Mouse (Mus musculus): Measurements from ENCODE around the gene Gtpbp3.
"Not testable (repeated sequence)": the region's sequence is repeated elsewhere in the genome, so short reads cannot be mapped to it uniquely, and the experiment has no call there.

Gtpbp3 gene

DNA sequence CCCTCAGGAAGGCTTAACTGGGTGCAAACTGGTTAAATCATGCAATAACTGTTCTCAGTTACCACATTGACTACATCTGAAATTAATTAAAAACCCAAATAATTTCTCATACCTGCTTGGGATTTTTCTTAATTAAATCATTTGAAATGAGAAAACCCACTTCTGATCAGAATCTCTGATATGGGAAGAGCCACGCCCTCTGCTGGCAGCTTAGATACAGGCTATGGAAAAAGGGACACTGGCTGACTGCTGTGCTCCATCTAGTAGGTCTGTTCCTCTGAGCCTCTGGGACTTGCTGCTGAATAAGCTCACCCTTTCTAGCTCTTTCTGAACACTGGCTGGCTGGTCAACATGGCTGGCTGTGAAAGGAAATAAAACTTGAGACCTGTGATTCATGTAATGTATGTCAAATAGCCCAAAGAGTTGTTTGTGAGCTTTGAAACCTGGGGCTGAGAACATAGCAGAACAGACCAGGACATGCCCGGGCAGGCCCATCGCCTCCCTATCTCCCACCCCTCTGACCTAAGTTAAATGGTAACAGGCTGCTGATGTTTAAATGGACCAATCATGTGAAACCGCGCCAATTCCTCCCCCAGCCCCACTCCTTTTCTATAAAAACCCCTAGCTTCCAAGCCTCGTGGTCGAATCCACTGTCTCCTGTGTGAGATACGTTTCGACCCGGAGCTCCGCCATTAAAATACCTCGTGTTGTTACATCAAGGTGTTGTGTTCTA lies 43.0 kb downstream of the Gtpbp3 start:
- not testable (repeated sequence) for DNase-seq (ENCODE audit: low read depth, low spot score)

DNA sequence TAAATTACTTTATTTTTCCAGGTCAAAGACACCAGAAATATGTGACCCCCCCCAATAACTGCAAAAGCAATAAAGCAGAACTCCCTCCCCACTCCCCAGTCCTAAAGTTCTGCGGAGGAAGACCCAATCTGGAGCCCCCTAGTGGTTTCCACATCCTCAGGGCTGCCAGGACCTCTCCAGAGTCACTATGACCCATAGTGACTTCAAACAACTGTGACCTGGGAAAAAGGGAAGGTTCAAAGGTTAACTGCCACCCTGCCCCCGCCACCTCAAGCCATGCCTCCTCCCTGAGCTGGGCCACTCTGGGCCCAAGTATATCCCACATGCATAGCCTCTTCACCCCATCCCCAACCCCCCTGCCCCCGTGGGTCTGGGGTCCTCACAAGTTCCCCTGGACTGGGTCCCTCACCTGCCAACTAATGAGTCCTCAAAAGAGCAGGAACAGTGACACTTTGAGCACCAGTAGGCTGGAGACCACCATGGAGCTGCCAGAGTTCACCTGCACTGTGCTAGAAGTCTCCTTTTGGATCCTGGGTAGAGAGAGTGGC lies 46.4 kb downstream of the Gtpbp3 start:
- DNase-seq (ENCODE audit: low read depth, low spot score) = no peak

DNA sequence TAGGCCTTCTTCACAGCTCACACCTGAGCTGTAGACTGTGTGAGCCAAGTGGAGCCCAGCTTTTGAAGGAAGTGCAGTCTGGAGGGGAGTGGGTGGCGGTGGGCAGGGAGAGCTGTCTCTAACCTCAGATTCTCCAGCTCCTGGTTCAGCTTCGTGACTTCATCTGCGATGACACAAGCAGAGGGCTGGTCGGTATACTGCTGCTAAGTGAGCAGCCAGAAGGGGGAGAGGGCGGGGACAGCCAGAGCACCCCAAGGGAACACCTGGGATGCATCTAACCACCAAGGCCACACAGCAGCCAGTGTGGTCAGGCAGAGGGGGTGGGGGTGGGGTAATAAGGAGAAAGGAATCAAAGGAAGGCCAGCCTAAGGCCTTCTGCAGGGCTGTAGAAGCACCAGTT lies 47.8 kb downstream of the Gtpbp3 start:
- no peak for DNase-seq (ENCODE audit: low read depth, low spot score)

DNA sequence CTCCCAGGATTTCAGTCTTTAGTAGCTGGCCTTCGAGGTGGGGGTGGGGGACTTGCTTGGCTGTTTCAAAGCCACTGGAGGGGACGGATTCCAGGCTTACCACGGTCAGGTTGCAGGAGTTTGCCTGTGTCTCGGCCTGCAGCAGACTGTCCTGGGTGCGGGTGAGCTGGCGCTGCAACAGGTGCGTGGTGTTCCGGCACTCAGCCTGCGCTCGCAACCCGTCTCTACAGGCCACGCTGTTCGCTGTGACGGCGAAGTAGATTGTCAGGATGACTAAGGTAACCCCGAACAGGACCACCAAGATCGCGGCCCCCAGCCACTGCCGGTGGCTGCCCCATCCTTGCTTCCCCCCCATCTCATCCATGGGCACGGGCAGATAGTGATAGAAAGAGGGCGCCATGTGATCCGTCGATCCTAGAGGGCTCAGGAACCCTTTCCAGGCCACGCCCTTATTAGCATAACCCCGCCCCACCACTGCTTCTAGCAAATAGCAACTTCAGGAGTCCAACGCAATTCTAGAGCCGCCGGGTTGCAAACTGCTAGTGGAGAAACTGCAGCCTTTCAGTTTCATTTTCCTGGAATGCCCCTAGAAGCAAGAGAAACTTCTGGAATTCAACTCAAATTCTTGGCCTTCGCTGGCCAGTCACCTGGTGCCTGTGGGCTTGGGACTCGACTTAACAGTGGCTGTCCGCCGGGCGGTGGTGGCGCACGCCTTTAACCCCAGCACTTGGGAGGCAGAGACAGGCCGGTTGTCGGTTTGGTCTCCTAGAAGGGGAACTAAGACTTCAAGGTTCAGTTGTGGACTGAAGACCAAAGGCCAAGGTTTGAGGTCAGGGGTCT lies 49.3 kb downstream of the Gtpbp3 start, which contains the start of gene Bst2:
Bst2 (minus strand) TSS at position 429 of the 840 bp plus-strand sequence.
- peak; percentile 72 for DNase-seq (ENCODE audit: low read depth, low spot score)

DNA sequence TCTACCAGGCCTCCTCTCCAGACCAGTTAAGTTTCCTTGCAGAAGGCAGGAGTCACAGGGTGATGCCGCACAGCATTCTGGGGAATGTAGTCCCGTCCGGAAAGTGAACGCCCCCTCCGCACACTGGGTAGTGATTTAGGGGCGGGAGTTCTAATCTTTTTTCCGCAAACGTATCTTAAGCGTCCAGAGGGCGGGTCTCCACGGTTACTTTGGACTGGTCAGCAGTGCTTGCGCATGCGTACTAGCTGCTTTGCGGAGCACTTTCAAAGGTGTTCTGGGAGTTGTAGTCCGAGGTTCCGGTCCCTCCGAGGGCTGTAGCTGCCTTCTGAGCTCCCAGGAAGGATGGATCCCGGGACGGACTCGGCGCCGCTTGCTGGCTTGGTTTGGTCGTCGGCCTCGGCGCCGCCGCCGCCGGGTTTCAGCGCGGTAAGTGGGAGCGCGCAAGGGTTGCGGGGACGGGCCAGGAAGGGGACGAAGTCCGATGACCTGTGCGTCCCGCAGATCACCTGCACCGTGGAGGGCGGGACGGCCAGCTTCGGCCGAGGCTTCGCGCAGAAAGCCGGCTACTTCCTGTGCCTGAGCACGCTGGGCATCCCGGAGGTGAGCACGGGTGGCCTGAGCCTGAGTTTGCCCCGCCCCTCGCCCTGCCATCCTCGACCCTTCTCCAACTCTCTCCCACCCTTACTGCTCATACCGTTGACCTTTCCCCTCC lies 54.9 kb downstream of the Gtpbp3 start, which contains the start of gene Mvb12a:
Mvb12a (plus strand) TSS at position 291 of the 712 bp plus-strand sequence.
- DNase-seq (ENCODE audit: low read depth, low spot score) = peak; percentile 96

DNA sequence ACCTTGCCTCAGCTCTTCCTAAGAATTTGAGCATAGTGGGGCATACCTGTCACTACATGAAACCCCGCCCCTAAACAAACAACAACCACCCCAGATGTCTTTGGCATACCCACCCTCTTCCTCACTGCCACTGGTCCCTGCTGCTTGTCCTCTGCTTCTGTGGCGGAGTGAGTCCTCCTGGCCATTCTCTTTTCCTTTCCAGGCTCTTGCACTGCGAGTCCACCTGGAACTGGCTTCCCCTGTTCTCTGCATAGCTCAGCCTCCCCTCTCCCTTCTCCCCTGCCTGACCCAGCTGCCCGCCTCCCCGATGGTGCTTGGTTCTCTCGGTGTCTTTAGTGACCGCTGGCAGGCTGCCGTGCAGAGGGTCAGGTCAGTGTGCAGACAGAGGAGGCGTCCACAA lies 55.9 kb downstream of the Gtpbp3 start:
- DNase-seq (ENCODE audit: low read depth, low spot score) = no peak

DNA sequence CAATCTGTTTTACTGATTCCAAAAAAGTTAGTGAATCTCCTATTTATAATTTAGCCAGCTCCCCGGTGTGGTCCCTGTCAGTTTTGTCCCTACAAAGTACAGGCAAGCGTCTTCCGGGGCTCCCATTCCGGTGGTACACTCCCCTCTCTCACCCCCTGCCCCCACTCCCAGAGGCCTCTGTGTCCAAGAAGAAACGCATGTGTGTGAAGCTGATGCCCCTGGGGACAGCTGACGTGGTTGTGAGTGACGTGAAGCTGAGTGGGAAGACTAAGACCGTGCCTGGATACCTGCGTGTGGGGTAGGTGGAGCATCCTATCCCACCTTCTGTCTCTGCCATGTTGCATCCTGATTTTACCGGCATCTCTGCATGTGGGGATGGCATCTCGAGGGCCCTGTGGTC lies 57.1 kb downstream of the Gtpbp3 start:
- no peak for DNase-seq (ENCODE audit: low read depth, low spot score)

DNA sequence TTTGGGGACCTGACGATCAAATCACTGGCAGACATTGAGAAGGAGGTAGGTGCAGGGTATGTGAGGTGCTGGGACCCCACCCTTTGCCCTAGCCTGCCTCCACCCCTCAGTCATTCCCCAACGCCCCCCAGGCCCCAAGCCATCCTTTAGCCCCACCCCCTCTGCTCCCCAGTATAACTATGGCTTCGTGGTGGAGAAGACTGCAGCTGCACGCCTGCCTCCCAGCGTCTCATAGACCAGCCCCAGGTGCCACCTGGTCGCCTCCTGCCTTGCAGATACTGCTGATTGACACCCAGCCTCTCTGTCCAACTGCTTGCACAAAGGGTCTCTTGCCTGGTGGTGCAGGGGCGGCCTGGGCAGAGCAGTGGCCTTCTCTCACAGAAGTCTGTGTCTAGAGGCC lies 59.7 kb downstream of the Gtpbp3 start:
- no peak for DNase-seq (ENCODE audit: low read depth, low spot score)
